Mouse (Mus musculus): ENCODE results near the gene Gm21969. TPM values are rescaled to one million over a fixed set of nuclear protein-coding genes. Genes with fewer than 3 reads are reported as not detected.

Gene Gm21969
- polyA plus RNA-seq, 1 experiment from 2014 or later, result not detected

DNA sequence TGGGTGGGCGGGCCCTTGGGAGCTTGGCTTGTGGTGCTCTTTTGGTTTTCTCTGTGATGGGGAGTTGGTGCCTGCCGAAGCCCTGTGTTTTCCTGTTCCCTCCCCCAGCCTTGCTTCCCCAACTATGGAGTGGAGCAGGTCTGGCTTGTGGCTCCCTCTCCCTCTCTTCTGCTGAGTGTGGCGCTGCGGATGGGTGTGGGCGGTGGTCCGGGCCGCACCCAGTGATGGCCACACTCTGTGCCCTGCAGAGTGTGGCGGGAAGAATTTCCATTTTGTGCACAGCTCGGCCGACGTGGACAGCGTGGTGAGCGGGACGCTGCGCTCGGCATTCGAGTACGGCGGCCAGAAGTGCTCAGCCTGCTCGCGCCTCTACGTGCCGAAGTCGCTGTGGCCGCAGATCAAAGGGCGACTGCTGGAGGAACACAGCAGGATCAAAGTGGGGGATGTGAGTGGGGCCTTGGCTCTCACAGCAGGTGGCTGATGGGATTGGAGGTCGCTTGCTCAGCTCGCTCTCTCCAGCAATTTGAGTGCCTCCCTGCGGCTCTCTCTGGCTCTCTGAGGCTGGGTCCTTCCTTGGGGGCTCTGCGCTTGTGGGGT lies 38.9 kb downstream of the Gm21969 start:
- Histone ChIP-seq H3K27me3 (peaks cover 29% of the 10 kb centered on the region), H3K36me3 (0 out of 2 replicates have a peak, but pooled peaks cover 7% of the 10 kb centered on the region), H3K27ac (no peak overlapping the region), H3K4me2 (replicated peaks) (peak overlapping the region; percentile 53), H3K4me3 (peak overlapping the region; percentile 20; the same call in 1 of the 2 replicates), H3K9ac (peak overlapping the region; percentile 13), H3K4me1 (peaks cover 40% of the 10 kb centered on the region), H3K9me3 (replicated peaks) (no peaks in the 10 kb centered on the region)
- no peak for ATAC-seq (ENCODE audit: low FRiP score)
- 1% methylated on average over 30 of the region's 30 CpGs for WGBS

DNA sequence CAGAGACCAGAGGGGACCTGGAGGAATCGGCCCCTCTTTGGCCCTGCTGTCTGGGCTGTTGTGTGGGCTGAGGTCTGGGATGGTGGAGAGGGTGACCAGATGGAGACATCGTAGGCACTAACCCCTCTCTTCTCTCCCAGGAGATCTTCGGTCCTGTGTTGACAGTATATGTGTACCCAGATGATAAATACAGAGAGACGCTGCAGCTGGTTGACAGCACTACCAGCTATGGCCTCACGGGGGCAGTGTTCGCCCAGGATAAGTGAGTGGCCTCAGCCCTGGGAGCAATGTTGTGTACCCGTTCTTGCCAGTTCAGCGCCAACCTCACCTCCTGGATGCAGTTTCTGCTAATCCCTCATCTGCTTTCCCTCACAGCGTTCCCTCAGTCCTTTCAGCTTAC lies 41.0 kb downstream of the Gm21969 start:
- H3K4me2 ChIP-seq (replicated peaks), result no peak overlapping the region
- WGBS, result 13% methylated on average over 9 of the region's 9 CpGs
- no peak overlapping the region for H3K27ac ChIP-seq
- peaks cover 18% of the 10 kb centered on the region; the same call in 1 of the 2 replicates for H3K36me3 ChIP-seq
- no peak overlapping the region for H3K9ac ChIP-seq
- peaks cover 40% of the 10 kb centered on the region for H3K4me1 ChIP-seq
- H3K4me3 ChIP-seq, result no peak overlapping the region
- H3K9me3 ChIP-seq (replicated peaks), result no peaks in the 10 kb centered on the region
- peaks cover 29% of the 10 kb centered on the region for H3K27me3 ChIP-seq
- ATAC-seq (ENCODE audit: low FRiP score), result no peak

DNA sequence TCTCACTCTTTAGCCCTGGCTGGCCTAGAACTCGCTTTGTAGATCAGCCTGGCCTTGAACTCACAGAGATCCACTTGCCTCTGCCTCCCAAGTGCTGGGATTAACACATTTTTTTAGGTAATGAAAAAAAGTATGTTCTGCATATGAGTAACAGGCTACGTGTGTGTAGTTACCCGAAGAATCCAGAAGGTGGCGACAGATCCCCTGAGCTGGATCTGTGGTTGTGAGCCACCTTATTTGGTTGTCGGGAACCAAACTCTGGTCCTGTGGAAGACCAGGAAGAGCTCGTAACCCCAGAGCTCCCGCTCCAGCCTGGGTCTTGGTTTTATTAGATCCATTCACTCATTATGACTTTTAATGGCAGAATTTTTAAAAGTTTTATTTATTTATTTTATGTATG lies 43.9 kb downstream of the Gm21969 start:
- no peak for ATAC-seq (ENCODE audit: low FRiP score)
- H3K9me3 ChIP-seq (replicated peaks), result no peaks in the 10 kb centered on the region
- H3K4me3 ChIP-seq, result no peak overlapping the region
- peaks cover 19% of the 10 kb centered on the region for H3K4me1 ChIP-seq
- no peak overlapping the region for H3K4me2 ChIP-seq (replicated peaks)
- peaks cover 19% of the 10 kb centered on the region; the same call in 1 of the 2 replicates for H3K36me3 ChIP-seq
- no peak overlapping the region for H3K9ac ChIP-seq
- peaks cover 17% of the 10 kb centered on the region for H3K27me3 ChIP-seq
- no peak overlapping the region for H3K27ac ChIP-seq
- WGBS, result 85% methylated on average over 7 of the region's 7 CpGs

DNA sequence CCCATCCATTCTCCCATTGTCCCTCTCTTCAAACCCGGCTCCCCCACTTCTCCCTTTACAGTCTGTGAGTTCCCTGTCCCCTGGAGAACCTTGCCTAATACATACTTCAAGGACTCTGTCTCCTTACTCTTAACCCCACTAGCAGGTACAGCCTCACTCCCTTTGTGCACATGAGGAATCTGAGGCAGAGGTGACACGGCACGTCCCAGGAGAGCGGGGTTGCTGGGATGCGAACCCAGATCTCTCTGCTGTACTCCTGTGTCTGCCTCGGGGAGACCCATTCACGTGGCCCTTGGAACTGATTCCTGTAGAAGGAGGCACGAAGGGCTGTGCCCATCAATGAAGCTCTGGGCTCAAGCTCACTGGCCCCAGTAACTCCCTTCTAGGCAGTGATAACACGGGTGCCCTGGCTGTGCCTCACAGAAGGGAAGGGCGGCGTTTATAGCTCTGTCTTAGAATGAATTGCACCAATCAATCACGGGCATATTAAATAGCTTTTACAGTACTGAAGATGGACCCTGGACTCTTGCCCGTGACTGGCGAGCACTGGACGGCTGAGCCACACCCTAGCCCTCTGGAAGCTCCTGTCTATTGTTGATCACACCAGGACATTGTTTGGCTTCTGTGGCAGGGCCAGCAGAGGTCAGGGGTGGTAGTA lies 47.2 kb downstream of the Gm21969 start:
- no peak overlapping the region for H3K27ac ChIP-seq
- peaks cover 6% of the 10 kb centered on the region for H3K4me1 ChIP-seq
- no peak for ATAC-seq (ENCODE audit: low FRiP score)
- H3K4me3 ChIP-seq, result no peak overlapping the region
- H3K9ac ChIP-seq, result no peak overlapping the region
- peaks cover 12% of the 10 kb centered on the region; the same call in 1 of the 2 replicates for H3K36me3 ChIP-seq
- H3K9me3 ChIP-seq (replicated peaks), result no peaks in the 10 kb centered on the region
- no peak overlapping the region for H3K4me2 ChIP-seq (replicated peaks)
- H3K27me3 ChIP-seq, result peaks cover 7% of the 10 kb centered on the region; the same call in 1 of the 2 replicates
- 78% methylated on average over 15 of the region's 15 CpGs for WGBS

DNA sequence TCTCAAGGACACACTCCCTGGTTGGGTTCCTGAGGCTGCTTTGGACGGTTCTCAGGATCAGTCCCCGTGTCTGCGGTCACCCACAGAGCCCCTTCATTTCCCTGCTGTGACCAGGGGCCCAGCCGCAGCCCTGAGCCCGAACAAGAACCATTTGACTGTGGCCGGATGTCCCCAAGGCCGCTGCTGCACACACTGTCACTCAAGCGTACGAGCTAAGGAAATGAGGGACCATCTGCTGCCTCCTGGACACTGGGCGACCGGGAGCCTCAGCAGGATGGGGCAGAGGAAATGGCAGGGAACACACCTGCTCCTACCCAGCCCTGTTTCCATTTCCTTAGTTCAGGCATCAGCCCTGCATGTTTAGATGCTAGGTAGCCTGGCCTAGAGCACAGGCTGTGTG lies 47.9 kb downstream of the Gm21969 start:
- Histone ChIP-seq H3K4me2 (replicated peaks) (no peak overlapping the region), H3K27me3 (peaks cover 7% of the 10 kb centered on the region; the same call in 1 of the 2 replicates), H3K4me3 (no peak overlapping the region), H3K9me3 (replicated peaks) (no peaks in the 10 kb centered on the region), H3K36me3 (peaks cover 12% of the 10 kb centered on the region; the same call in 1 of the 2 replicates), H3K27ac (no peak overlapping the region), H3K9ac (no peak overlapping the region), H3K4me1 (peaks cover 6% of the 10 kb centered on the region)
- 56% methylated on average over 11 of the region's 11 CpGs for WGBS
- 0 out of 2 replicates have a peak, but pooled peaks have one; percentile 29 for ATAC-seq (ENCODE audit: low FRiP score)

DNA sequence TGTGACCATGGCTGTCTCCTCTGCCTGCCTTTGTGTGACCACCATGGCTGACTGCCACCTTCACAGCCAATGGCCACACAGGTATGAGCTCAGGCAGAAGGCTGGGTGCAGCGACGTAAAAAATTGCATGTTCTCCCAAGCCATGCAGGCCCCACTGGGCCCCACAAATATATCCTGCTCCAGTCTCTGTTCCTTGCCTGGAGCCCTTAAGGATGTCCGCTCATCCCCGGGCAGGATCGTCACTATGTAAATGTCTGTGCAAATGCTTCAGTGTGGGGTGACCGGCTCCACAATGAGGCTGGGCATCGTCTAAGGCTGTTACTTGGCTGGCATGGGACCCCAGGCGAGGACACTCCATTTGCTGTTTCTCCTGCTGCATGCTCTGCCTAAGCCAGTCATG lies 50.3 kb downstream of the Gm21969 start, which contains the start of gene Tas1r2:
TSS of gene Tas1r2 (plus strand) at position 301 of the 400 bp plus-strand sequence.
- Histone ChIP-seq H3K4me2 (replicated peaks) (no peak within 1 kb of the TSS), H3K9ac (no peak within 1 kb of the TSS), H3K4me1 (peaks cover 6% of the 10 kb centered on the region), H3K36me3 (peaks cover 8% of the 10 kb centered on the region; the same call in 1 of the 2 replicates), H3K9me3 (replicated peaks) (peaks cover 1% of the 10 kb centered on the region; the same call in 1 of the 2 replicates), H3K4me3 (no peak within 1 kb of the TSS), H3K27me3 (peaks cover 7% of the 10 kb centered on the region; the same call in 1 of the 2 replicates), H3K27ac (no peak within 1 kb of the TSS)
- no peak for ATAC-seq (ENCODE audit: low FRiP score)
- WGBS, result 86% methylated on average over 8 of the region's 8 CpGs

DNA sequence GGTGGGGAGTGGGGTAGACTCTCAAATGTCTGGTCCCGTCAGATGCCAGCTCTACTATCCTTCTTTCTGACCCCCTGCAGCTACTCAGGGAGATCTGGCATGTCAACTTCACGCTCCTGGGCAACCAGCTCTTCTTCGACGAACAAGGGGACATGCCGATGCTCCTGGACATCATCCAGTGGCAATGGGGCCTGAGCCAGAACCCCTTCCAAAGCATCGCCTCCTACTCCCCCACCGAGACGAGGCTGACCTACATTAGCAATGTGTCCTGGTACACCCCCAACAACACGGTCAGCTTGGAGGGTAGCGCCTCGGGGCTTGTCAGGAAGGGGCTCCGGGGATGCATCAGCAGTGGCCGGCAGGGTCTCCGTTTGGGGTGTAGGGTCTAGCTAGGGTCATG lies 58.9 kb downstream of the Gm21969 start:
- Histone ChIP-seq H3K4me3 (no peak overlapping the region), H3K27me3 (peaks cover 5% of the 10 kb centered on the region), H3K4me1 (no peaks in the 10 kb centered on the region), H3K9ac (no peak overlapping the region), H3K4me2 (replicated peaks) (no peak overlapping the region), H3K27ac (no peak overlapping the region), H3K36me3 (no peaks in the 10 kb centered on the region), H3K9me3 (replicated peaks) (peaks cover 5% of the 10 kb centered on the region; the same call in 1 of the 2 replicates)
- 90% methylated on average over 14 of the region's 14 CpGs for WGBS
- ATAC-seq (ENCODE audit: low FRiP score), result no peak

DNA sequence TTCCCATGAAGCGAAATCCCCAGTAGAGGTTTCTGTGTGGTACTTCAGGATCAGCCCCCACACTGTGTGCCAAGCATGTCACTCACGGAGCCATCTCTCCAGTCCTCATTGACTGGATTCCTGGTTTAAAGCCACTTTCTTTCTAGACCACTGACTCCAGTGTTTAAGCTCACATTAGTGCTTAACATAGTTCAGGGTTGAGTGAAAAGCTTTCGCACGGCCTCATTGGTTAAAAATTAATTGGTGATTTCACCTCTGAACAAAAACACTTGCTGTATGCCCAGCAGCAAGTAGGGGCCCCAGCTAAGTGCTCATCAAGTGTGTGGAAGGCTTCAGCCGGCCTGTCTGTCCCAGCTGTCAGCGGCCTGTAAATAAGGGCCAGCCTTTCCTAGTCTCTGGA lies 64.6 kb downstream of the Gm21969 start:
- Histone ChIP-seq H3K4me3 (no peak overlapping the region), H3K36me3 (no peaks in the 10 kb centered on the region), H3K4me1 (no peaks in the 10 kb centered on the region), H3K27me3 (peaks cover 7% of the 10 kb centered on the region), H3K9me3 (replicated peaks) (0 out of 2 replicates have a peak, but pooled peaks cover 3% of the 10 kb centered on the region), H3K4me2 (replicated peaks) (no peak overlapping the region), H3K9ac (no peak overlapping the region), H3K27ac (no peak overlapping the region)
- 54% methylated on average over 6 of the region's 6 CpGs for WGBS
- ATAC-seq (ENCODE audit: low FRiP score), result no peak

DNA sequence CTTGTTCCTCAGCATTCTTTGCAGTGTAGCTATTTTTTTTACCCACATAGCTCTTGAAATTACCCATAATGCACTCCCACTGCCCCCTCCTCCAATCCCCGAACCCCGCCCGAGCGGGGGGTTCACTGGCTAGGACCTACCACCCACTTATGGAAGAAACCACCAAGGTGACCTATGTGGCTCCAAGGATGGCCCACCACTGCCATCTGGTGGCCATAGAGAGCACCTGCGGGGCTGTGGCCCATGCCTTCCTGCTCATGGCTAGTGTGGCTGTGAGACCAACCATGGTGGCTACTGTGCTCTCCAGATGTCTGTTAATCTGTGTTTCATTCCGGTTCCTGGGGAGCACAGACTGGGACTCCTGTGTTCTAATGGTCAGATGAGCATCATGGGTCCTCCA lies 66.9 kb downstream of the Gm21969 start:
- H3K27me3 ChIP-seq, result peaks cover 8% of the 10 kb centered on the region; the same call in 1 of the 2 replicates
- ATAC-seq (ENCODE audit: low FRiP score), result peak; percentile 48; the same call in 1 of the 2 replicates
- no peak overlapping the region for H3K4me3 ChIP-seq
- no peak overlapping the region for H3K9ac ChIP-seq
- no peaks in the 10 kb centered on the region for H3K4me1 ChIP-seq
- no peak overlapping the region for H3K27ac ChIP-seq
- H3K4me2 ChIP-seq (replicated peaks), result no peak overlapping the region
- 0 out of 2 replicates have a peak, but pooled peaks cover 3% of the 10 kb centered on the region for H3K9me3 ChIP-seq (replicated peaks)
- WGBS, result 21% methylated on average over 6 of the region's 6 CpGs
- no peaks in the 10 kb centered on the region for H3K36me3 ChIP-seq

DNA sequence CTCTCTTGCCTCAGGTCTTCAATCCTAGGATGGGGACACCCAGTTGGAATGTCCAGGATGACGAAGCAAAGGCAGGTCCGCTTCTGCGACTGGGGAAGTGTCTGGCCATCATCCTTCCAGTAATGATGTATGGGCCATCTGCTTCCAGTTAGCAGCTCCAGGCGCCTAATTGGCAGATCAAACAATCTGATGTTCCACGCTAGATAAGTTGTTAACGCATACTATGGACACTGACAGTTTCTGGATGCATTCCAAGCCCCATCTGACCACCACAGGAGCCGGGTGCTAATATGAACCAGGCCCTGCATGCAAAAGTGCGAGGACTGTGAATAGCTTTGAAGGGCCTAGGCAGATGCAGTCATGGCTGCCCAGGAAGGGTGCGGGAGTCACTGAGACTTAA lies 72.7 kb downstream of the Gm21969 start:
- 49% methylated on average over 9 of the region's 9 CpGs for WGBS

DNA sequence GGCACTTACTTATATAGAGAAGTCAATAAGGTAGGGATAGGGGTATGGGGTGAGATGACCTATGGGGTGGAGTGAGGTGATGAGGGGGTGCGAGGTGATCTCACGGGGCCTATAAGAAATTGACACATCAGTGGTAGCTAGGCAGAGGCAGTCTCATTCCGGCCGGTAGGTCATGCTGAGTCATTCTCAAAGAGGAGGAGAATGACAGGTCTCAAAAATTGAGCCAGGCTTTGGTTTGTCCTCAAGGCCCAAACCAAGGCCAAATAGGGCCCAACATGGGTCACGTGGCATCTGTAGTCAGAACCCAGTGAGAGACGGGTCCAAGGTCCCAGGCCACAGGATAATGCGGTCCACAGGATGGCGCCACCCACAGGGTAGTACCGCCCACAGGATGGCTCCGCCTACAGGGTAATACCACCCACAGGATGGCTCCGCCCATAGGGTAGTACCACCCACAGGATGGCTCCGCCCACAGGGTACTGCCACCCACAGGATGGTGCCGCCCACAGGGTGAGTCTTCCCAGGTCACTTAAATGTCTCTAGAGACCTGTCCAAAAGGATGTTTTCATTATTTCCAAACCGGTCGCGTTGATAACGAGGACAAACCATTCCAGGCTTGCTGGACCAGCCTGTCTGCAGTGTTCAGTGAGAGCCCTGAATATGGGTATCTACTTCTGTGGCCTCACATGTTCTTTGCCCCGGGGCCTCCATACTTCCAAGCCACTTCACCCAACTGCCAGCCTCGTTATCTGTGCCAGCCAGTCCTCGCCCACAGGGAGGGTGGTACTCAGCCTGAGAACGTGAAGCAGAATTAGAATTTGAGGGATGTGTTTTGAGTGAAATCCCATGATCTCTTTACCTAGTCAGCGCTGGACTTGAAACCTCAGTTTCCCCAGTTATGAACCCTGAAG lies 81.0 kb downstream of the Gm21969 start:
- ATAC-seq (ENCODE audit: low FRiP score), result peak; percentile 13; the same call in 1 of the 2 replicates
- no peak overlapping the region for H3K4me2 ChIP-seq (replicated peaks)
- H3K36me3 ChIP-seq, result no peaks in the 10 kb centered on the region
- H3K4me3 ChIP-seq, result no peak overlapping the region
- WGBS, result 78% methylated on average over 22 of the region's 22 CpGs
- no peak overlapping the region for H3K9ac ChIP-seq
- H3K9me3 ChIP-seq (replicated peaks), result peaks cover 17% of the 10 kb centered on the region
- 0 out of 2 replicates have a peak, but pooled peaks cover 3% of the 10 kb centered on the region for H3K4me1 ChIP-seq
- H3K27ac ChIP-seq, result no peak overlapping the region
- H3K27me3 ChIP-seq, result peaks cover 14% of the 10 kb centered on the region

More for the DNA sequence above, 72.7 kb downstream of the Gm21969 start:
- H3K4me1 ChIP-seq, result peaks cover 6% of the 10 kb centered on the region; the same call in 1 of the 2 replicates
- ATAC-seq (ENCODE audit: low FRiP score), result no peak
- H3K27ac ChIP-seq, result no peak overlapping the region
- H3K4me2 ChIP-seq (replicated peaks), result no peak overlapping the region
- H3K4me3 ChIP-seq, result no peak overlapping the region
- H3K9me3 ChIP-seq (replicated peaks), result peaks cover 21% of the 10 kb centered on the region
- peaks cover 13% of the 10 kb centered on the region; the same call in 1 of the 2 replicates for H3K27me3 ChIP-seq
- H3K36me3 ChIP-seq, result no peaks in the 10 kb centered on the region
- no peak overlapping the region for H3K9ac ChIP-seq

DNA sequence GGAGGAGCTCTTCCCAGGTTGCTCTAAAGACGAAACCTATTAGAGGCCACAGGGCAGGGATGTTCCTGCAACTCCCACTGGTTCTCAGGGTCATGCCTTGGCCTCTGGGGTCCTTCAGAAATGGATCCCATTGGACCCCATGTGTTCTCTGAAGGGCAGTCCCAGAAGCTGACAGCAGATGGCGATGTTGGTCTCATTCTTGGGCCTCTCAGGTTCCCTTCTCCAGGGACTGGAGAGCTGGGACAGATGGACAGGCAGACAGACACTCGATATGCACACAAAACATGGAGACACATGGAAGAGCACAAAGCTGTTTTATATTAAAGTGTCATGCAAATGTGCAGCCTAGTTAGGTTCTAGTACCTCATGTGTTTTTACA lies 81.6 kb downstream of the Gm21969 start:
- WGBS, result 8% methylated on average over 3 of the region's 3 CpGs
- no peak overlapping the region for H3K4me2 ChIP-seq (replicated peaks)
- no peaks in the 10 kb centered on the region for H3K36me3 ChIP-seq
- ATAC-seq (ENCODE audit: low FRiP score), result no peak
- H3K27me3 ChIP-seq, result peaks cover 14% of the 10 kb centered on the region
- H3K4me1 ChIP-seq, result 0 out of 2 replicates have a peak, but pooled peaks cover 3% of the 10 kb centered on the region
- no peak overlapping the region for H3K9ac ChIP-seq
- peaks cover 13% of the 10 kb centered on the region for H3K9me3 ChIP-seq (replicated peaks)
- H3K4me3 ChIP-seq, result no peak overlapping the region
- H3K27ac ChIP-seq, result no peak overlapping the region
